Mouse (Mus musculus): ENCODE data around the gene Vps52. TPM values are rescaled to one million over a fixed set of nuclear protein-coding genes. Genes with fewer than 3 reads are reported as not detected.

Vps52 gene
- polyA plus RNA-seq, 1 experiment from 2014 or later: 49.1 TPM

DNA sequence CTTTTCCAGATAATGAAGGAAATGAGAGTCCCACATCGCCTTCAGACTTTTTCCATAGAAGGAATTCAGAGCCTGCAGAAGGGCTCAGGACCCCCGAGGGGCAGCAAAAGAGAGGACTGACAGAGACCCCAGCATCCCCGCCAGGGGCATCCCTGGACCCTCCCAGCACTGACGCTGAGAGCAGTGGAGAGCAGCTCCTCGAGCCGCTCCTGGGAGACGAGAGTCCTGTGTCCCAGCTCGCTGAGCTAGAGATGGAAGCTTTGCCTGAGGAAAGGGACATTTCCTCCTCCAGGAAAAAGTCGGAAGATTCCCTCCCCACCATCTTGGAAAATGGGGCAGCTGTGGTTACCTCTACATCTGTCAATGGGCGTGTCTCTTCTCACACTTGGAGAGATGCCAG, 42.3 kb upstream of the Vps52 start:
- no peak overlapping the region for H3K4me3 ChIP-seq (ENCODE audit: low read depth, low read length)
- H3K9ac ChIP-seq (ENCODE audit: low read depth, low read length): no peak overlapping the region
- 0 out of 2 replicates have a peak, but pooled peaks cover 2% of the 10 kb centered on the region for H3K9me3 ChIP-seq (ENCODE audit: control insufficient read depth, low read length)
- no peaks in the 10 kb centered on the region for H3K27me3 ChIP-seq (replicated peaks; ENCODE audit: control insufficient read depth, insufficient read depth, low read length)
- H3K27ac ChIP-seq (ENCODE audit: low read depth, low read length): 0 out of 2 replicates have a peak overlapping the region, but pooled peaks have one; percentile 13
- peaks cover 24% of the 10 kb centered on the region for H3K4me1 ChIP-seq (replicated peaks; ENCODE audit: control insufficient read depth, insufficient read depth, low read length)
- ATAC-seq (replicated peaks; ENCODE audit: low FRiP score): no peak
- 87% methylated on average over 10 of the region's 10 CpGs for WGBS
- peaks cover 51% of the 10 kb centered on the region for H3K36me3 ChIP-seq (ENCODE audit: control insufficient read depth, insufficient read depth, low read length)
- H3K4me2 ChIP-seq: no peak overlapping the region; the same call in 1 of the 2 replicates
- DNase-seq (ENCODE audit: low spot score): no peak

GRCm38 (mm10) chr17:33913905-33914304, 41.7 kb upstream of the Vps52 start:
- Histone ChIP-seq H3K36me3 (ENCODE audit: control insufficient read depth, insufficient read depth, low read length) (peaks cover 53% of the 10 kb centered on the region), H3K9ac (ENCODE audit: low read depth, low read length) (no peak overlapping the region), H3K4me1 (replicated peaks; ENCODE audit: control insufficient read depth, insufficient read depth, low read length) (peaks cover 30% of the 10 kb centered on the region), H3K9me3 (ENCODE audit: control insufficient read depth, low read length) (0 out of 2 replicates have a peak, but pooled peaks cover 2% of the 10 kb centered on the region), H3K27ac (ENCODE audit: low read depth, low read length) (0 out of 2 replicates have a peak overlapping the region, but pooled peaks have one; percentile 13), H3K27me3 (replicated peaks; ENCODE audit: control insufficient read depth, insufficient read depth, low read length) (no peaks in the 10 kb centered on the region), H3K4me2 (no peak overlapping the region; the same call in 1 of the 2 replicates), H3K4me3 (ENCODE audit: low read depth, low read length) (no peak overlapping the region)
- 93% methylated on average over 8 of the region's 8 CpGs for WGBS
- DNase-seq (ENCODE audit: low spot score) (no peak), ATAC-seq (replicated peaks; ENCODE audit: low FRiP score) (no peak)

DNA sequence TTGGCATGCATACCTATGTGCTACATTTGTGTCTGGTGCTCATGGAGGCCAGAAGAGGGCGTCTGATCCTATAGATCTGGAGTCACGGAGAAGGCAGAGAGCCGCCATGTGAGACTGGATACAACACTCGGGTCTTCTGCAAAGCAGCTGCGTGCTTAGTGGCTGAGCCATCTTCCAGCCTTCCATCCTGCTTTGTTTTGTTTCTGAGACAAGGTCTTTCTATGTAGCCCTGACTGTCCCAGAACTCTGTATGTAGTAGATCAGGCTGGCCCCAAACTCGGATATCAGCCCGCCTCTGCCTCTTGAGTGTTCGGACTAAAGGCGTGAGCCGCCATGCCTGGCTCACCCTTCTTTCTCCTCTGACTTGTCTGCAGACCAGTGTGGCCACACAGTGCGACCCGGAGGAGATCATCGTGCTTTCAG, 40.6 kb upstream of the Vps52 start:
- 66% methylated on average over 13 of the region's 13 CpGs for WGBS

GRCm38 (mm10) chr17:33915671-33916250, 39.9 kb upstream of the Vps52 start, which contains the start of the genes Tapbp and Zbtb22:
Gene Tapbp, plus strand, starts transcription at chr17:33915899.
Gene Zbtb22, plus strand, starts transcription at chr17:33915904.
- Histone ChIP-seq H3K4me1 (replicated peaks; ENCODE audit: control insufficient read depth, insufficient read depth, low read length) (peaks cover 28% of the 10 kb centered on the region), H3K4me3 (ENCODE audit: low read depth, low read length) (peak within 1 kb of the TSS; percentile 66)
- under 1% methylated on average over 34 of the region's 34 CpGs for WGBS

More for the DNA sequence above, 40.6 kb upstream of the Vps52 start:
- Histone ChIP-seq H3K4me1 (replicated peaks; ENCODE audit: control insufficient read depth, insufficient read depth, low read length) (peaks cover 34% of the 10 kb centered on the region), H3K27ac (ENCODE audit: low read depth, low read length) (peak overlapping the region; percentile 30; the same call in 1 of the 2 replicates), H3K4me2 (peak overlapping the region; percentile 76), H3K9ac (ENCODE audit: low read depth, low read length) (peak overlapping the region; percentile 31), H3K36me3 (ENCODE audit: control insufficient read depth, insufficient read depth, low read length) (peaks cover 53% of the 10 kb centered on the region), H3K27me3 (replicated peaks; ENCODE audit: control insufficient read depth, insufficient read depth, low read length) (no peaks in the 10 kb centered on the region), H3K9me3 (ENCODE audit: control insufficient read depth, low read length) (0 out of 2 replicates have a peak, but pooled peaks cover 2% of the 10 kb centered on the region), H3K4me3 (ENCODE audit: low read depth, low read length) (peak overlapping the region; percentile 66)
- DNase-seq (ENCODE audit: low spot score): no peak
- ATAC-seq (replicated peaks; ENCODE audit: low FRiP score): no peak

GRCm38 (mm10) chr17:33916294-33916693, 39.3 kb upstream of the Vps52 start:
- DNase-seq (ENCODE audit: low spot score) (no peak), ATAC-seq (replicated peaks; ENCODE audit: low FRiP score) (0 out of 2 replicates have a peak, but pooled peaks have one; percentile 3)
- no peaks in the 10 kb centered on the region for H3K27me3 ChIP-seq (replicated peaks; ENCODE audit: control insufficient read depth, insufficient read depth, low read length)
- peaks cover 46% of the 10 kb centered on the region for H3K36me3 ChIP-seq (ENCODE audit: control insufficient read depth, insufficient read depth, low read length)
- peak overlapping the region; percentile 60 for H3K9ac ChIP-seq (ENCODE audit: low read depth, low read length)
- H3K9me3 ChIP-seq (ENCODE audit: control insufficient read depth, low read length): 0 out of 2 replicates have a peak, but pooled peaks cover 2% of the 10 kb centered on the region
- 2% methylated on average over 18 of the region's 20 CpGs for WGBS
- H3K4me1 ChIP-seq (replicated peaks; ENCODE audit: control insufficient read depth, insufficient read depth, low read length): peaks cover 32% of the 10 kb centered on the region
- peak overlapping the region; percentile 78 for H3K27ac ChIP-seq (ENCODE audit: low read depth, low read length)
- peak overlapping the region; percentile 76 for H3K4me2 ChIP-seq
- peak overlapping the region; percentile 66 for H3K4me3 ChIP-seq (ENCODE audit: low read depth, low read length)

More at GRCm38 (mm10) chr17:33915671-33916250, 39.9 kb upstream of the Vps52 start, which contains the start of the genes Tapbp and Zbtb22:
- Histone ChIP-seq H3K9ac (ENCODE audit: low read depth, low read length) (peak within 1 kb of the TSS; percentile 60), H3K4me2 (peak within 1 kb of the TSS; percentile 76), H3K27me3 (replicated peaks; ENCODE audit: control insufficient read depth, insufficient read depth, low read length) (no peaks in the 10 kb centered on the region), H3K36me3 (ENCODE audit: control insufficient read depth, insufficient read depth, low read length) (peaks cover 50% of the 10 kb centered on the region), H3K9me3 (ENCODE audit: control insufficient read depth, low read length) (0 out of 2 replicates have a peak, but pooled peaks cover 2% of the 10 kb centered on the region), H3K27ac (ENCODE audit: low read depth, low read length) (peak within 1 kb of the TSS; percentile 78)
- ATAC-seq (replicated peaks; ENCODE audit: low FRiP score) (peak; percentile 85), DNase-seq (ENCODE audit: low spot score) (peak; percentile 92)

DNA sequence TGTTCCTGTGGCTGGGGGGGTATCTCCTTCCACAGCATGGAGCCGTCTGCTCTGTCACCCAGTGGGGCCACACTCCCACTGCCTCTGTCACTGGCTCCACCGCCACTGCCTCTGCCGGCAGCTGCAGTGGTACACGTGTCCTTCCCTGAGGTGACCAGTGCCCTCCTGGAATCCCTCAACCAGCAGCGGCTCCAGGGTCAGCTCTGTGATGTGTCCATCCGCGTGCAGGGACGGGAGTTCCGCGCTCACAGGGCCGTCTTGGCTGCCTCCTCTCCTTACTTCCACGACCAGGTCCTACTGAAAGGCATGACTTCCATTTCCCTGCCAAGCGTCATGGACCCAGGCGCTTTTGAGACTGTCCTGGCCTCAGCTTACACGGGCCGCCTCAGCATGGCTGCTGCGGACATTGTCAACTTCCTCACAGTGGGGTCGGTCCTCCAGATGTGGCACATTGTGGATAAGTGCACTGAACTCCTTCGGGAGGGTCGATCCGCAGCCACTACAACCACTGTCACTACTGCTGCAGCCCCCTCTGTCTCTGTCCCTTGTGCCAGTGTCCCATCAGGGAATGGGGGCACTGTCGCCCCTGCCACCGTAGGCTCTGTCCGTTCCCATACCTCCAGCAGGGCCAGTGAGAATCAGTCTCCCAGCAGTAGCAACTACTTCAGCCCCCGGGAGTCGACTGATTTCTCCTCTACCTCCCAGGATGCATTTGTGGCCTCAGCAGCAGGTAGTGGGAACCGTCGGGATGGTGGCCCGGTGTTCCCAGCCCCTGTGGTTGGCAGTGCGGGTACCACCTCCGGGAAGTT, 38.6 kb upstream of the Vps52 start:
- Histone ChIP-seq H3K27me3 (replicated peaks; ENCODE audit: control insufficient read depth, insufficient read depth, low read length) (no peaks in the 10 kb centered on the region), H3K36me3 (ENCODE audit: control insufficient read depth, insufficient read depth, low read length) (peaks cover 38% of the 10 kb centered on the region), H3K4me1 (replicated peaks; ENCODE audit: control insufficient read depth, insufficient read depth, low read length) (peaks cover 32% of the 10 kb centered on the region), H3K27ac (ENCODE audit: low read depth, low read length) (peak overlapping the region; percentile 1), H3K4me3 (ENCODE audit: low read depth, low read length) (peak overlapping the region; percentile 66), H3K9ac (ENCODE audit: low read depth, low read length) (peak overlapping the region; percentile 60), H3K4me2 (peak overlapping the region; percentile 76), H3K9me3 (ENCODE audit: control insufficient read depth, low read length) (0 out of 2 replicates have a peak, but pooled peaks cover 2% of the 10 kb centered on the region)
- ATAC-seq (replicated peaks; ENCODE audit: low FRiP score) (no peak), DNase-seq (ENCODE audit: low spot score) (no peak)
- 82% methylated on average over 31 of the region's 31 CpGs for WGBS

DNA sequence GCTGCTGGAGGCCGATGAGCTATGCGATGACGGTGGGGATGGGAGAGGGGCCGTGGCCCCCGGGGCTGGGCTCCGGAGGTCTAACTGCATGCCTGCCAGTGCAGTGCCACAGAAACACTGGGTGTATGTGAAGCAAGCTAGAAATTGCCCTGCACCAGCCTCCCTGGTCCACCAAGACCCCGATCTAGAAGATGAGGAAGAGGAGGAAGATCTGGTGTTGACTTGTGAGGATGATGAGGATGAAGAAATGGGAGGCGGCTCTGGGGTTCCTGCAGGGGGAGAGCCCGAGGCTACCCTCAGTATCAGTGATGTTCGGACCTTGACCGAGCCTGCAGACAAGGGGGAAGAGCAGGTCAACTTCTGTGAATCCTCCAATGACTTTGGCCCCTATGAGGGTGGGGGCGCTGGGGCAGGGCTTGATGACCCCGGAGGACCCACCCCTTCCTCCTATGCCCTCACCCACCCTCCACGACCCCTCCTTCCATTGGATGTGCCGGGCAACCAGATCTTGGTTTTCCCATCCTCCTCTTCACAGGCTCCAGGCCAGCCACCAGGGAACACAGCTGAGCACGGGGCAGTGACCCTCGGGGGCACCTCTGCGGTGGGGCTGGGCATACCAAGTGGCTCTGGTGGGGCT, 37.8 kb upstream of the Vps52 start:
- Histone ChIP-seq H3K4me1 (replicated peaks; ENCODE audit: control insufficient read depth, insufficient read depth, low read length) (peaks cover 32% of the 10 kb centered on the region), H3K27me3 (replicated peaks; ENCODE audit: control insufficient read depth, insufficient read depth, low read length) (no peaks in the 10 kb centered on the region), H3K9ac (ENCODE audit: low read depth, low read length) (0 out of 2 replicates have a peak overlapping the region, but pooled peaks have one; percentile 25), H3K4me3 (ENCODE audit: low read depth, low read length) (peak overlapping the region; percentile 66), H3K4me2 (peak overlapping the region; percentile 100), H3K27ac (ENCODE audit: low read depth, low read length) (peak overlapping the region; percentile 32; the same call in 1 of the 2 replicates), H3K9me3 (ENCODE audit: control insufficient read depth, low read length) (0 out of 2 replicates have a peak, but pooled peaks cover 2% of the 10 kb centered on the region), H3K36me3 (ENCODE audit: control insufficient read depth, insufficient read depth, low read length) (peaks cover 32% of the 10 kb centered on the region)
- DNase-seq (ENCODE audit: low spot score): no peak
- ATAC-seq (replicated peaks; ENCODE audit: low FRiP score): no peak
- WGBS: 80% methylated on average over 18 of the region's 18 CpGs
